Mouse (Mus musculus) MN1 (cell line): ENCODE results near the gene Exoc3l4.

Source experiments
- DNase-seq: peaks from one replicate; pipeline ENCODE4 v3.0.0-alpha.2; 2016; ENCODE audit warnings: low spot score

Gene Exoc3l4

GRCm38 (mm10) chr12:111434164-111434744 lies 17.4 kb downstream of the Exoc3l4 start:
- DNase-seq: no peak

- DNase-seq: no peak
These were observed 18.0 kb downstream of the Exoc3l4 start for GRCm38 (mm10) chr12:111434745-111435327.

- no peak for DNase-seq
These were observed 19.4 kb downstream of the Exoc3l4 start for GRCm38 (mm10) chr12:111436170-111436569.

GRCm38 (mm10) chr12:111436640-111437039 lies 19.8 kb downstream of the Exoc3l4 start:
- DNase-seq: no peak

GRCm38 (mm10) chr12:111437222-111437900 lies 20.5 kb downstream of the Exoc3l4 start:
- DNase-seq: no peak

GRCm38 (mm10) chr12:111438850-111439249 lies 22.0 kb downstream of the Exoc3l4 start:
- no peak for DNase-seq

GRCm38 (mm10) chr12:111440701-111441373 lies 24.0 kb downstream of the Exoc3l4 start:
- DNase-seq: no peak

GRCm38 (mm10) chr12:111441523-111441922 lies 24.7 kb downstream of the Exoc3l4 start:
- no peak for DNase-seq

GRCm38 (mm10) chr12:111442309-111443010 lies 25.6 kb downstream of the Exoc3l4 start, which contains the start of gene Tnfaip2:
Gene Tnfaip2, plus strand, starts transcription at chr12:111442469.
- DNase-seq: peak; percentile 76

- no peak for DNase-seq
These were observed 26.4 kb downstream of the Exoc3l4 start for GRCm38 (mm10) chr12:111443011-111443870.

GRCm38 (mm10) chr12:111443921-111444831 lies 27.4 kb downstream of the Exoc3l4 start:
- no peak for DNase-seq

- DNase-seq: no peak
These were observed 28.5 kb downstream of the Exoc3l4 start for GRCm38 (mm10) chr12:111445161-111445889.

GRCm38 (mm10) chr12:111445890-111446613 lies 29.2 kb downstream of the Exoc3l4 start:
- DNase-seq: no peak

GRCm38 (mm10) chr12:111446745-111447144 lies 29.9 kb downstream of the Exoc3l4 start:
- DNase-seq: no peak

GRCm38 (mm10) chr12:111447350-111447749 lies 30.5 kb downstream of the Exoc3l4 start:
- DNase-seq: no peak

GRCm38 (mm10) chr12:111447898-111448760 lies 31.3 kb downstream of the Exoc3l4 start:
- DNase-seq: no peak

- DNase-seq: peak; percentile 70
These were observed 32.3 kb downstream of the Exoc3l4 start for GRCm38 (mm10) chr12:111448931-111449705.
